Mouse (Mus musculus) adrenal gland, adult 8-10 months (tissue): ENCODE results near the gene Lamb2. TPM values are rescaled to one million over a fixed set of nuclear protein-coding genes. Genes with fewer than 3 reads are reported as not detected.

Source experiments
- DNase-seq: peaks from one replicate; pipeline ENCODE4 v3.0.0; 2022
- total RNA-seq, 4 experiments: library from RNA; stranded (reverse); gene quantifications; 2 replicates each; pipeline ENCODE4 v1.2.4; 2022

The Lamb2 gene
- total RNA-seq: 100 to 1,000 TPM; 117 to 175 (median 152) TPM

GRCm38 (mm10) chr9:108479721-108480351 lies at the start of gene Lamb2:
TSS of gene Lamb2 (plus strand) at chr9:108479736.
- no peak for DNase-seq

DNA sequence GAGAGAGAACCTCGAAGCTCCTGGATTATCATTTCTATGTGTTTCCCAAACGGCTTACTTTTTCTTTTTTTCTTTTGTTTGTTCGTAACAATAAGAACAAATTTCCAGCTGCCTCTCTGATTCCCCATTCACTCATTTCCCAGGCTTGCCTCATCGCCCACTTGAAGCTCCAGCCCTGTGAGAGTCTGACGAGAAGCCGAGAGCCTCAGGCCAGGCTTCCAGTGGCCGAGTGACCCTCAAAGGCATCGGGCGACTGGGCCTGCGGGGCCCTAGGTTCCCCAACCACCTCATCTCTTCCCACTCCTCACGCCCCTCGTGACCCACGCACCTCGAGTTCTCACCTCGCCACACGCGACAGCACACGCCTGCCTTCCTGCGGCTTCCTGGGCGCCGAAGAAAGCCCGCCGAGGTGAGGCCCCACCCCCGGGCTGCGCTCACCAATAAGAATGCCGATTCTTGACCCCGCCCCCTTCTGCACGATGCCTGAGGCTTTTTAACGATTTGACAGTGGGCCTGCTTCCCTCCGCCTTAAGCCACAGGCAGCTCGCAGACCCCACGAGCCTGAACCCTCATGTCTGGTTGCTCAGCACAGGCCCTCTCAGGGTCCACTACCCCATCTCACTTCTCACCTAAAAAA lies 48.0 kb upstream of the Lamb2 start:
- DNase-seq: no peak

DNA sequence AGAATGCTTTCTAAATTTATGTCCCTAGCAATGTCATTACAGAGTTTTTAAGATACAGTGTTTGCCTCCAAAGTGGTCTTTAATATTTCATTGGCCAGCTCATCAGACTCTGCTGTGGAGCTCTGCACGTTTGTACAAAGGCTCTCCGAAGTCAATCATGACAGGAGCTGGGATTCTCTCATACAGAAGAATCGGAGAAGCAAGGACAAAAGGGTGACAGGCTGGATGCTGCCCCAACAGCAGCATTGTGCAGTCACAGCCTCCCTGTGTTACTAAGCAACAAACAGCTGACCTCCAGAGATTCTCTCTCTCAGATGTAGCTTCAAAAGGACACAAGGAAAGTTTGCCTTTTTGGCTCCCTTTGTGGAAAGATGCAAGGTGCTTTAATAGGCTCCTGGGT lies 43.4 kb upstream of the Lamb2 start, which contains the start of gene BC048562:
Gene BC048562, plus strand, starts transcription at position 301 of the 400 bp plus-strand sequence.
- no peak for DNase-seq

- no peak for DNase-seq
These were observed 40.4 kb upstream of the Lamb2 start for GRCm38 (mm10) chr9:108439176-108439575.

GRCm38 (mm10) chr9:108440485-108440884 lies 39.1 kb upstream of the Lamb2 start:
- DNase-seq: no peak

DNA sequence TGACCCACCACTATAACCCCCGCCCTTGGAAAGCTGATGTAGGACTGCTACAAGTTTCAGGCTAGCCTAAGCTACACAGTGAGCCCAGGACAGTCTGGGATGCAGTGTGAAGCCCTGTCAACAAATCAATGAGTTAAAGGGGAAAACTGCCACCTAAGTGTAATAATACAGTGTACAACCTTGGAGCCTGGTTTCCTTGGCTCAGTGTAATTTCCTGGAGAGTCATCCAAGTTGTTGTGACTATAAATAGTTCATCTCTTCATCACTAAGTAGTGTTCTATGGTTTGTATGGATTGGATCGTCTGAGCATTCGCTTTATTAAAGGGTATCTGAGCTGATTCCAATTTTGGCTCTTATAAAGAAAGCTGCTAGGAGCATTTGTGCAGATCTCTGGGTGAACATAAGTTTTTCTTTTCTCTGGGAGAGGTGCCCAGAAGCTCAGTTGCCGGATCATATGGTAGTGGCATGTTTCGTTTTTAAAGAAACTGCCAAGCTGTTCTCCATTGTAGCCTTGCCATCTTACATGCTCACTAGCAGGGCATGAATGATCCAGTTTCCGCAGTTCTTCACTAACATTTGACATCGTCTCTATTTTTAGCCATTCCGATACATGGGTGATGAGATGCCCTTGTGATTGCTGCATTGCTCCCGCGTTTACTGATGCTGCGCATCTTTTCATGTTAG lies 38.2 kb upstream of the Lamb2 start:
- DNase-seq: no peak

GRCm38 (mm10) chr9:108445125-108445524 lies 34.4 kb upstream of the Lamb2 start:
- no peak for DNase-seq

- DNase-seq: no peak
These were observed 29.7 kb upstream of the Lamb2 start for GRCm38 (mm10) chr9:108449860-108450259.

GRCm38 (mm10) chr9:108450292-108451169 lies 29.0 kb upstream of the Lamb2 start:
- DNase-seq: no peak

GRCm38 (mm10) chr9:108451170-108451493 lies 28.4 kb upstream of the Lamb2 start:
- no peak for DNase-seq

- DNase-seq: no peak
These were observed 27.9 kb upstream of the Lamb2 start for GRCm38 (mm10) chr9:108451519-108452160.

DNA sequence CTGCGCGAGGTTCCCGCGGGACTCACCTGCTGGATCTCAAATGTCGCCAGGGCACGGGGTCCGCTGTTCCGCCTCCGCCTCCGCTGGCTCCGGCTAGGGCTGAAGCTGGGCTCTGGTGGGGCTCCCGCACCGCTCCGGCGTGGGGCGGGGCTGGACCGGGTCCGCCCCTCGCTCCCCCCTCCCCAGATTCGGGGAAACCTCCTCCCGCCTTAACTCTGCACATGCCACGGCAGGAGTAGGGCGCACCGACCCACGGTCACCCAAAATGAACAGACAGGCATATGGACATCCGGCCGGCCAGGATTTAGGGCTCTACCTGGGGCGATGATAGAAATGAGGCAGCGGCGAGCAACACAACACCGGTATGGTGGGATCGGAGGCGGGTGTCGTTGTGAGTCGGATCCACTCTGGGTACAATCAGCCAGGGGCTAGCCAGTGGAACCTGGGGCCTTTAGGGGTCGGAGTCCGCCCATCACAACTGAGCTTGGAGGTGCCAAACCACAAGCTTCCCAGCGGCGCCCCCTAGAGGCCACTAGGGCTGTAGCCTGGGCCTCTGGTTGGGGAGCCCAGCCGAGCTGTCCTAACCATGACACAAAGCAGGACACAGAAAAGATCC lies 27.1 kb upstream of the Lamb2 start:
- peak; percentile 66 for DNase-seq

GRCm38 (mm10) chr9:108452911-108453310 lies 26.6 kb upstream of the Lamb2 start:
- DNase-seq: no peak

- DNase-seq: no peak
These were observed 26.1 kb upstream of the Lamb2 start for GRCm38 (mm10) chr9:108453458-108453857.

DNA sequence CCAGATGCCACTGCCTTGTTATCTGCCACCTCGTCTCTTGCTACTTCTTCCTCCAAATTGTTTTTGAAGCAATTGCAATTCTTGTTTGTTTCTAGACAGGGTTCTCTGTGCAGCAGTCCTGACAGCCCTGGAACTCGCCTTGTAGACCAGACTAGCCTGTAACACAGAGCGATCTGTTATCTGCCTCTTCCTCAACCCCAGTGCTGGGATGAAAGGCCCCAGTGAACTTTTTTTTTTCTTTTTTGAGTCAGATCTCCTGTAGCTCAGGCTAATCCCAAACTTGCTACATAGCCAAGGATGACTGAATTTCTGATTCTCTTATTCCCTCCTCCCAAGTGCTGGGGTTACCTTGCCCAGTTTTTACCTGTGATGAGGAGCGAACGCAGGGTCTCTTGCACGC lies 25.1 kb upstream of the Lamb2 start:
- no peak for DNase-seq

GRCm38 (mm10) chr9:108455747-108456571 lies 23.6 kb upstream of the Lamb2 start:
- no peak for DNase-seq

DNA sequence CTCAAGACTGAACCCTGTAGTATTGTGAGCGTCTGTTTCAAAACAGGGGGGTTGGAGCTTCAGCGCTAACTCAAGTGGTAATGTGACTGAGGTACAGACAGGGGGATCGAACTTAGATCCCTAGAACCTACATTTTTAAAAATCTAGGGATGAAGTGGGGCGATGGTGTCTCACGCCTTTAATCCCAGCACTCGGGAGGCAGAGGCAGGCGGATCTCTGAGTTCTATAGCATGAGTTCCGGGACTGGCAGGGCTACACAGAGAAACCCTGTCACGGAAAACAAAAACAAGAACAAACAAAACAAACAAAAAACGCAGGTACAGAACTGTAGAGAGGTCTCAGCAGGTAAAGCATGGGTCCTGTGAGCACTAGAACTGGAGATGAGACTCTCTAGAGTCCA lies 22.6 kb upstream of the Lamb2 start:
- no peak for DNase-seq

DNA sequence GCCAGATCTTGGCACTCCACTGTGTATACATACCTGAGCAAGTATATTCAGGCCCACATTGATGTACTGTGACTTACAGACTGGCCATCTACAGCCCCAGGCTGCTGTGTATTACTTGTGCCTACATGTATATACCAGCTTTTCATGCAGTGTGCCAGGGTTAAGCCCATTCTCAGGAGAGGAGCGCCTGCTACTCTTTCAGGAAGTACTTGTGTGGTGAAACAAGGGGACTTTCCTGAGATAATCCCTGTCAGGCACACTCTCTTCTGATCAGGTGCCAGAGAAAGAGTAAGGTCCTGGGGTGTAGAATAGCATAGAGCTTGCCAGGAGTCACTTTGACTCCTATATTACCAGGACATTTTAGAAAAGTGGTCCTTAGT lies 19.6 kb upstream of the Lamb2 start:
- DNase-seq: no peak

DNA sequence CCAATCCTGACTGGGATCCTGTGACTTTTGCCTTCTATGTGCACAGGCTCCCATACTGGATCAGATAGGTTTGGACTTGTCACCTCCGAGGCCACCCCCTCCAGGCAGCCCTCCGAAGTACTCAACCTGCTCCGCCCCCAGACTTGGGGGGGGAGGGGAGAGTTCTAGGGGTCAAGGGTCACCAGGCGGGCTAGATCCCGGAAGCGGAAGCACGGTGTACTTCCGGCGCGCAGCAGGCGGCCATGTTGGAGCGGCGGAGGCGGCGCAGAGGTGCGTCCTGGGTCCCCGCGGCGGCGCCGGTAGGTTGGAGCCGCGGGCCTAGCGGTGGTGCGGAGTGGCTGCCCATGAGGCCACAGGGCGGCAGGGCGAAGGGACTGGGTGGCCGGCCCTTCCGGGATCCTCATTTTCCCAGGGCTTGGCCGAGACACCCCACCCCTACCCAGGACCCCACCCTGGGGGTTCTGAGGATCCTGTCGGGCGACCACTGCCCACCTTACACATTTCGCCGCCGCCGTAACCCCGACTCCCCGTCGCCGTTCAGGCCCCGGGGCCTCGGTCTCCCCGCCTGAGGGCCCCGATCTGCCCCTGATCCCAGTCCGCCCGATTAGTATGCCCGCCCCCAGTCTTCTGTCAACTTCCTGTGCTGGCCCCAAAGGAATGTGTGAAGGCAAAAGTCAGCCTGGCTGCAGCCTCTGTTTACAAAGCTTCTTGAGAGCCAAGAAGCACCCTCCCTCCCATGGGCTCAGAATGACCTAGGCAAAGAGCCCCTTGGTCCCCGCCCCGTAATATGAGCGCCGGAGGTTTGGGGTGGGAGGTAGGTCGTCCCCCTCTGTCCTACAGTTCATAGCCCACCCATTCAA lies 19.0 kb upstream of the Lamb2 start, which contains the start of gene Ccdc71:
Gene Ccdc71, plus strand, starts transcription at position 209 of the 860 bp plus-strand sequence.
- peak; percentile 83 for DNase-seq

- no peak for DNase-seq
These were observed 18.3 kb upstream of the Lamb2 start, which contains the start of gene Klhdc8b for GRCm38 (mm10) chr9:108461181-108461631. TSS of gene Klhdc8b (minus strand) at chr9:108461581.
